Mouse (Mus musculus) embryonic facial prominence, embryonic 15.5 days (tissue): ENCODE measurements around the gene Erc1. TPM values are rescaled to one million over a fixed set of nuclear protein-coding genes. Genes with fewer than 3 reads are reported as not detected.

Experiments used
- ATAC-seq: fragments of 200-750 bp; cut with Nextera tagmentation; 2 replicates; pipeline ENCODE4 v1.8.0; 2017; ENCODE audit warnings: low read depth, moderate TSS enrichment; ENCODE audit not compliant: insufficient number of reproducible peaks, low FRiP score, low TSS enrichment
- H3K27ac ChIP-seq: fragments of 300-500 bp; sonication (generic); replicated peaks from 2 replicates; pipeline ENCODE4 v1.5.1; 2015; ENCODE audit warnings: mild to moderate bottlenecking, inconsistent platforms
- H3K27me3 ChIP-seq: fragments of 300-500 bp; sonication (generic); 2 replicates; pipeline ENCODE4 v1.6.1; 2015; ENCODE audit warnings: inconsistent platforms
- H3K36me3 ChIP-seq: fragments of 300-500 bp; sonication (generic); 2 replicates; pipeline ENCODE4 v1.6.1; 2015; ENCODE audit warnings: mild to moderate bottlenecking, inconsistent platforms
- H3K4me1 ChIP-seq: fragments of 300-500 bp; sonication (generic); 2 replicates; pipeline ENCODE4 v1.6.1; 2015; ENCODE audit warnings: inconsistent platforms
- H3K4me2 ChIP-seq: fragments of 300-500 bp; sonication (generic); replicated peaks from 2 replicates; pipeline ENCODE4 v1.6.1; 2015; ENCODE audit warnings: mild to moderate bottlenecking, inconsistent platforms
- H3K4me3 ChIP-seq: fragments of 300-500 bp; sonication (generic); replicated peaks from 2 replicates; pipeline ENCODE4 v1.5.1; 2015; ENCODE audit warnings: mild to moderate bottlenecking, inconsistent platforms
- H3K9ac ChIP-seq: fragments of 300-500 bp; sonication (generic); 2 replicates; pipeline ENCODE4 v1.6.1; 2015; ENCODE audit warnings: inconsistent platforms
- H3K9me3 ChIP-seq: fragments of 300-500 bp; sonication (generic); replicated peaks from 2 replicates; pipeline ENCODE4 v1.6.1; 2016; ENCODE audit warnings: inconsistent platforms
- WGBS: fragments of 180-500 bp; shearing (Covaris S2); methylation state at CpG from one replicate; pipeline ENCODE4 v1.1.7; 2015; 5-methylcytosine and 5-hydroxymethylcytosine counted together
- polyA plus RNA-seq: library from polyadenylated mRNA; unstranded; fragments of >200 nt; fragmentation: Nextera tagmentation; extraction: Ambion mirVana; gene quantifications from 2 replicates; pipeline ENCODE4 v1.2.1, GENCODE M21; 2015

Erc1 gene
- polyA plus RNA-seq, 1 experiment from 2014 or later = 19.2 TPM

DNA sequence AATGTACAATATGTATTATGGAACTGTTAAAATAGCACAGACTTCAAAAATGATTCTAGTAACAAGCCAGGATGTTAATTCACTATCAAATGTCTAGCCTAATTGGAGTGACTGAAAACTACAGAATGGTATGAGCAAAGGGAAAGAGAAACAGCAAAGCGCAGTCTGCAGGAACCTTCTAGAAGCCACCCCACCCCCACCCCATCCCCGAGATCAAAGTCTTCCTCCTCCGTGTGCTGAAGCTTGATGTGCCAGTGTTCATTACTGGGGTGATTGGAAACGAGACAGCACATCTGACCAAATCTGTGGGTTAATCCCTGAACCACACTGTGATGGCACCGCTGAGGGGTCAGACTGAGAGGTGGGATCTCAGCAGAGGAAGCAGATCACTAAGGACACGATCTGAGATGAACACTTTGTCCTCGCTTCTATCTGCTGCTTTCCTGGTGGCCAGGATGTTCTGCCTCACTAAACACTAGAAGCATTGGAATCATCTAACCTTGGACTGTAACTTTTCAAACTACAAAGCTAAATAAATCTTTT lies 98.8 kb downstream of the Erc1 start:
- H3K9ac ChIP-seq = no peak overlapping the region
- peaks cover 18% of the 10 kb centered on the region for H3K36me3 ChIP-seq
- H3K4me3 ChIP-seq = no peak overlapping the region
- WGBS = 76% methylated on average over 7 of the region's 7 CpGs
- no peak for ATAC-seq
- no peaks in the 10 kb centered on the region for H3K9me3 ChIP-seq
- no peak overlapping the region for H3K27ac ChIP-seq
- no peaks in the 10 kb centered on the region for H3K27me3 ChIP-seq
- H3K4me1 ChIP-seq = no peaks in the 10 kb centered on the region
- no peak overlapping the region for H3K4me2 ChIP-seq

DNA sequence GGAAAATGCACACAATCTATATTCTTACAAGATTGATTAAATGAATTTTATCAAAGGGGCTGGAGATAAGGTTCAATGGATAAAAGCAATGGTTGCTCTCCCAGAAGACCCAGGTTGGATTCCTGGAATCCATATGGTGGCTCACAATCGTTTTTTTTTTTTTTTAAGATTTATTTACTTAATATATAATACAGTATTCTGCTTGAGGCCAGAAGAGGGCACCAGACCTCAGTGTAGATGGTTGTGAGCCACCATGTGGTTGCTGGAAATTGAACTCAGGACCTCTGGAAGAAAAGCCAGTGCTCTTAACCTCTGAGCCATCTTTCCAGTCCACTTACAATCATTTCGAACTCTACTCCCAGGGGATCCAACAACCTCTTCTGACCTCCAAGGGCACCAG lies 106.1 kb downstream of the Erc1 start:
- Histone ChIP-seq H3K36me3 (peaks cover 11% of the 10 kb centered on the region), H3K27ac (no peak overlapping the region), H3K9ac (no peak overlapping the region), H3K4me1 (no peaks in the 10 kb centered on the region), H3K4me3 (no peak overlapping the region), H3K4me2 (no peak overlapping the region), H3K27me3 (no peaks in the 10 kb centered on the region), H3K9me3 (no peaks in the 10 kb centered on the region)
- 75% methylated on average over 2 of the region's 2 CpGs for WGBS
- no peak for ATAC-seq

DNA sequence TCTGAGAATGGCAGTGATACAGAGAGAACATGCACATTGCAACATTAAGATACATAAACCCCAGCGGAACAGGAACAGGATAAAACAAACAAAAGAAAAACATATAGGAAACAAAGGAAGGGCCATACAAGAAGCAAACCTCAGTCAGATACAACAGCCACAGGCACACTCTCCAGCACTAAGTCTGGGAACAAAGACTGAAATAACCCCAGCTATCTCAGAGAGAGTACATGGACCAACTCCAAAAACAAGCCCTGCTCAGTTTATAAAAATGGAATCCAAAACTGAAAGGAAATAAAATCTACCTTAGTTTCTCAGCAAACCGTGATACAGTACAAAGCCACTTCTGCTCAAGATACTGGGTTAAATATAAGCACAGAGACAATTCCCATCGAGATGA lies 107.4 kb downstream of the Erc1 start:
- no peak for ATAC-seq
- Histone ChIP-seq H3K27me3 (no peaks in the 10 kb centered on the region), H3K4me3 (no peak overlapping the region), H3K4me1 (no peaks in the 10 kb centered on the region), H3K4me2 (no peak overlapping the region), H3K9ac (no peak overlapping the region), H3K27ac (no peak overlapping the region), H3K9me3 (no peaks in the 10 kb centered on the region), H3K36me3 (peaks cover 11% of the 10 kb centered on the region)
- 89% methylated on average over 3 of the region's 3 CpGs for WGBS

DNA sequence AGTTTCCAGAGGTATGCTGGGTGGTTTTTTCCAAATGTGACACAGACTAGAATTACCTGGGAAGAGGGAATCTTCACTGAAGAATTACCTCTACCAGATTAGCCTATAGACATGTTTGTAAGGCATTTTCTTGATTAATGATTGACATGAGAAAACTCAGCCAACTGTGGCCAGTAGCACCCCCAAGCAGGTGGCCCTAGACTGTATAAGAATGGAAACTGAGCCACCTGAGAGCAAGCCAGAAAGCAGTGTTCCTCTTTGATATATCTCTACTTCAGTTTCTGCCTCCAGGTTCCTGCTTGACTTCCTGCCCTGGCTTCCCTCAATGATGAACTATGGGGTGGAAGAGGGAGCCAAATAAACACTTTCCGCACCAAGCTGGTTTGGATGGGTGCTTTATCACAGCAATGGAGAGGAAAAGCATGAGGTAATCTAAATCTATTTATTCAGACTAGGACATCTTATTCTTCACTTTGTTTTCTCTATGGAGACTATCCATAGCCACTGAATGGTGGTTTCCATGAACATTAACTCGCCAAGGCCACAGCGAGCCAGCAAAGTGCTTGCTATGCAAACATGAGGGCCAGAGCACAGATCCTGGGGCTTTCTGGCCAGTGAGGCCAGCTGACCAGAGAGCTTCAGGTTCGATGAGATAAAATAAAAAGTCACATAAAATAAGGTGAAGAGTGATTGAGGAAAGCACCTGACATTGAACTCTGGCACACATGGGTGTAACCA lies 109.2 kb downstream of the Erc1 start:
- Histone ChIP-seq H3K36me3 (peaks cover 11% of the 10 kb centered on the region), H3K9ac (no peak overlapping the region), H3K4me3 (no peak overlapping the region), H3K27me3 (no peaks in the 10 kb centered on the region), H3K4me1 (no peaks in the 10 kb centered on the region), H3K27ac (no peak overlapping the region), H3K4me2 (no peak overlapping the region), H3K9me3 (no peaks in the 10 kb centered on the region)
- ATAC-seq = no peak
- WGBS = 93% methylated on average over 4 of the region's 4 CpGs

DNA sequence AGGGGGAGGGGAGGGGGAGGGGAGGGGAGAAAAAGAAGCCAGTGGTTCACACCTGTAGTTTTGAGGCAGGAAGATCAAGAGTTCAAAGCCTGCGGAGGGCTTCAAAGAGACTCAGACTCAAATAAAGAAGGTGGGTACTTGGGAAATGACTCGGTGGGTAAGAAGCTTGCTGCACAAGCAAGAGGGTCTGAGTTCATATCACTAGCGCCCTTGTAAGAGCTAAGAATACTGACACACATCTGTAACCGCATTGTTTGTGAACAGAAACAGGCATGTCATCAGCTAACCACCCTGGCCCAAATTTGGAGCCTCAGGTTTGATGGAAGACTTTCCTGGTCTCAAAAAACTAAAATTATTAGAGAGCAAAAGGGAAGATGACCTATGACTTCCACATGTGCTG lies 110.3 kb downstream of the Erc1 start:
- Histone ChIP-seq H3K4me3 (no peak overlapping the region), H3K9me3 (no peaks in the 10 kb centered on the region), H3K27ac (no peak overlapping the region), H3K4me1 (no peaks in the 10 kb centered on the region), H3K9ac (no peak overlapping the region), H3K4me2 (no peak overlapping the region), H3K36me3 (peaks cover 5% of the 10 kb centered on the region; the same call in 1 of the 2 replicates), H3K27me3 (no peaks in the 10 kb centered on the region)
- 87% methylated on average over 4 of the region's 4 CpGs for WGBS
- ATAC-seq = no peak

DNA sequence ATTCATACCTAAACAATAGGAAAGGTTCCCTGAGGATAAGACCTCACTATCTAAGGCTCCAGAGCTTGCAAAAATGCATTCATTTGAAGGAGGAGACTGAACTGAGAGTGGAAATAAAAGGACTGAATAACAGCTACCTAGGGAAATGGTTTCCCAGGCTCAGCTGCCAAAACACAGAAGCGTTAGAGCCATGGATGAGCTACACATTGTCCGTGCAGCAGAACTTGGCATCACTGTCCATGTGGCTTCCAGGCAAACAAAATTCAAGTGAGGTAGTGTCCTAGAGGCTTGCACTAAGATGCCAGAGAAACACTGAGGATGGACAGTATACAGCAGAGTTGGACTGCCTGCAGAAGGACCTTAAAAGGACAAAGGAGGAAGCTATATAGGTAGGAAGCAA lies 112.0 kb downstream of the Erc1 start:
- Histone ChIP-seq H3K4me2 (no peak overlapping the region), H3K27me3 (no peaks in the 10 kb centered on the region), H3K9me3 (no peaks in the 10 kb centered on the region), H3K9ac (no peak overlapping the region), H3K36me3 (no peaks in the 10 kb centered on the region), H3K27ac (no peak overlapping the region), H3K4me1 (no peaks in the 10 kb centered on the region), H3K4me3 (no peak overlapping the region)
- WGBS = 72% methylated on average over 2 of the region's 2 CpGs
- ATAC-seq = no peak

DNA sequence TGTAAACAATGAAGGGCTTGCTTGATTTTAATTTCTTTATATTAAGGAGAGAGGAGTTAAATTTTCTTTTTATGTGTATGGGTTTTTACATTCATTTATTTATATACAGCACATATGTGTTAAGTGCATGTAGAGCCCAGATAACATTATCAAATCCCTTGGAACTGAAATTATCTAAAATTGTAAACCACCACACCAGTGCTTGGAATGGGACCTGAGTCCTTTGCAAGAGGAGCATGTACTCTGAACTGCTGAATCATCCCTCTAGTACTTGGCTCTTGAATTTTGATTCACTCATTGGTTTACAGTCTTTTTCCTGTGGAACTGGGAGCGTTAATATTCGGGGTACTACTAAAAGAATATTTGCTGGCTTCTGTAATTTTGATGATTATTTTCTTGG lies 116.8 kb downstream of the Erc1 start:
- WGBS = 95% methylated on average over 2 of the region's 2 CpGs
- H3K27me3 ChIP-seq = no peaks in the 10 kb centered on the region

DNA sequence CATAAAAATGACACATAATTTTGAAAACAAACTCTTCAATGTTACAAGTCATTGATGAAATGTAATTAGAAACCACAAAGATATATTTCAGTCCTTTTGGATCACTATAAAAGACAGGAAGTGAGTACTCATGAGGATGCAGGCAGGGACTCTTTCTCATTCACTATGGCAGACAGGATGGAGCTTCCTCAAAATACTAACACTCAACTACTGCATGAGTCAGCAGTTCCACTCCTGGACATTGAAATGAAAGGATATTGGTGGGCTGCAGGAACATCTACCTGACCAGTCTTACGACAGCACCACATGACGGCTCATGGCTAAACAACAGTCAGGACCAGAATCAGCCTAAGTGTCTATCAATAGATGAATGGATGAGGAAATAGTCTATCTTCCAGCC lies 132.7 kb downstream of the Erc1 start:
- no peak for ATAC-seq
- no peak overlapping the region for H3K4me3 ChIP-seq
- H3K4me2 ChIP-seq = no peak overlapping the region
- no peaks in the 10 kb centered on the region for H3K4me1 ChIP-seq
- no peak overlapping the region for H3K27ac ChIP-seq
- H3K27me3 ChIP-seq = no peaks in the 10 kb centered on the region
- no peaks in the 10 kb centered on the region for H3K9me3 ChIP-seq
- H3K9ac ChIP-seq = no peak overlapping the region
- 96% methylated on average over 2 of the region's 2 CpGs for WGBS
- no peaks in the 10 kb centered on the region for H3K36me3 ChIP-seq

More for the DNA sequence above, 116.8 kb downstream of the Erc1 start:
- Histone ChIP-seq H3K4me2 (no peak overlapping the region), H3K4me1 (no peaks in the 10 kb centered on the region), H3K36me3 (0 out of 2 replicates have a peak, but pooled peaks cover 8% of the 10 kb centered on the region), H3K9ac (no peak overlapping the region), H3K27ac (no peak overlapping the region), H3K4me3 (no peak overlapping the region), H3K9me3 (no peaks in the 10 kb centered on the region)
- no peak for ATAC-seq

DNA sequence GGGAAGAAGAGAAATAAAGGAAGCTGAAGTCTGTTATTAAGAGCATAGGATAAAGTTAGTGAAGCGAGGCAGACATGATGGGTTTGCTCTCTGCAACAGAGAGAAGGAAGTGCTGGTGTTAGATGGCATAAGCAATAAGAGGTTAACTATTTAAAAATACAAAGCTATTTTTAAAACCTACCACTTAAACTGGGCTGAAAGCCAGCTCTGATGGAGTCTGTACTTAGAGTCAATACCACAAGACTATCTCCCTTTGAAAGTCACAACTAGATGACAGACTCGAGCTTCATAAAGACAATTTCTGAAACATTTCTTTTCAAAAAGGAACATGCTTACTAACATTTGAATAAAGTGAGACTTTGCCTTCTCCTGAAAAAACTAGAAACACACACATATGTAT lies 134.0 kb downstream of the Erc1 start:
- H3K9me3 ChIP-seq = no peaks in the 10 kb centered on the region
- no peak overlapping the region for H3K9ac ChIP-seq
- 66% methylated on average over 2 of the region's 2 CpGs for WGBS
- no peak overlapping the region for H3K4me2 ChIP-seq
- H3K27ac ChIP-seq = no peak overlapping the region
- H3K4me1 ChIP-seq = no peaks in the 10 kb centered on the region
- H3K36me3 ChIP-seq = no peaks in the 10 kb centered on the region
- no peaks in the 10 kb centered on the region for H3K27me3 ChIP-seq
- no peak overlapping the region for H3K4me3 ChIP-seq
- no peak for ATAC-seq

DNA sequence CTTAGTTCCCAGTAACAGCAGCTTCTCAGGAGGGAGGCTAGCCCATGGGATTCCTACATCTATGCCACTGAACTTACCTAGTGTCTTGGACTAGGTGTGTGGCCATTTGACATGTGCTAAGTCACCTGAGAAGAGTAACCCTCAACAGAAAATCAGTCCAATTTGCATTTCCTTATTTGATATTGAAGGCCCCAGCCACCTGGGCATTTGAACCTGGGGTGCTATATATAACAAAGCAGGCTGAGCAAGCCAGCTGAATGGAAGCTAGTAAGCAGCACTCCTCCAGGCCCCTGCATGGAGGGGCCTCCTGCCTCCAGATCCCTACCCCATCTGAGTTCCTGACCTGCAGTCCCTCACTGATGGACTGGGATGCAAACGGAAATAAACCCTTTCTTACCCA lies 135.5 kb downstream of the Erc1 start:
- no peaks in the 10 kb centered on the region for H3K4me1 ChIP-seq
- no peaks in the 10 kb centered on the region for H3K36me3 ChIP-seq
- no peak overlapping the region for H3K4me3 ChIP-seq
- no peak for ATAC-seq
- no peak overlapping the region for H3K9ac ChIP-seq
- 78% methylated on average over 1 of the region's 1 CpGs for WGBS
- H3K9me3 ChIP-seq = no peaks in the 10 kb centered on the region
- no peak overlapping the region for H3K4me2 ChIP-seq
- no peak overlapping the region for H3K27ac ChIP-seq
- H3K27me3 ChIP-seq = no peaks in the 10 kb centered on the region

DNA sequence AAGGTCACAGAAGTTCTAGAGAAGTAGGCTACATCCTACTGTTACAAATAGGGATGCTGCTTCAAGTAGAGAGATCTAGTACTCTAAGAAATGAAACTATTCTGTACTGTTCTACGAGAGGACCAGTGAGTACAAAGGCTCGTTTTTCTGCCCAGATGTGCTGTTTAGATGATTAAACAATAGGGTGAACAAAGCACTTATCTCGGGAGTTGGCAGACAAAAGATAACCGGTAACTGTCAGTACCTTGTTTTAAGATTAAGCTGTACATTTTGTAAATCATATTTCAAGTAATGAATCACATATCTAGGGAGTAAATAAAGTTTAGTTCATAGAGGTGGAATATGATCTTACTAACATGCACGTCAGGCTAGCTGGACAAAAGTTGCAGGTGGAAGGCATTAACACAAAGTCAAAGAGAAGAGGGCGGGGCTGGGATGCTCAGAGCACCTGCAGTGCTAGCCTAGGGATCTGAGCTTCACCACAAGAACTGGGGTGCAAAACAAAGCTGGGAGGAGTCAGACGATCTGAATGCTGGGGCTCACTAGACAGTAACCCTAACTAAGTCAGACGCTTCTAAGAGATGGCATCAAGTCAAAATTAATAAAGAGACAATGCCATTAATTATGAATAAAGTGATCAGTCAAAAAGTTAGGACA lies 136.2 kb downstream of the Erc1 start:
- H3K9ac ChIP-seq = no peak overlapping the region
- no peak overlapping the region for H3K4me3 ChIP-seq
- H3K4me1 ChIP-seq = no peaks in the 10 kb centered on the region
- no peaks in the 10 kb centered on the region for H3K27me3 ChIP-seq
- no peaks in the 10 kb centered on the region for H3K36me3 ChIP-seq
- no peak overlapping the region for H3K27ac ChIP-seq
- no peak overlapping the region for H3K4me2 ChIP-seq
- 73% methylated on average over 8 of the region's 8 CpGs for WGBS
- ATAC-seq = no peak
- H3K9me3 ChIP-seq = no peaks in the 10 kb centered on the region

DNA sequence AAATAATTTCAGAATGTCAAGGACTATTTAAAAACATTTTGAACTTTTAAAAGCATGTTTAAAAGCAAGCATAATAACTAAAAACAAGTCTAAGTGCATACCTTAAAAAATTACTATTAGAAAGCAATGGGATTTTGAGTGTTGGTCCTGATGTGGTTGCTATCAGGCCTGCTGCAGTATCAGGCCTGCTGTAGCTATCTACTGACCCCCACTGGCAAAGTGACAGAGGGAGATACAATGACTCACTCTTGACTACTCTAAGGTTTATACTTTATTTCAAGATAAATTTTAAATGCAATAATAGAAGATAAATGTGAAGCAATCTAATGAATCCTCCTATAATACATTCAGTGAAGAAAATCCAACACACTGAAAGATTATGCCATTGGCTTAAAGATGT lies 138.4 kb downstream of the Erc1 start:
- no peak overlapping the region for H3K9ac ChIP-seq
- no peaks in the 10 kb centered on the region for H3K4me1 ChIP-seq
- no peak overlapping the region for H3K4me3 ChIP-seq
- ATAC-seq = no peak
- no peaks in the 10 kb centered on the region for H3K9me3 ChIP-seq
- H3K27me3 ChIP-seq = no peaks in the 10 kb centered on the region
- H3K27ac ChIP-seq = no peak overlapping the region
- no peak overlapping the region for H3K4me2 ChIP-seq
- no peaks in the 10 kb centered on the region for H3K36me3 ChIP-seq
